Mouse (Mus musculus): ENCODE results near the gene Cyb5b.
"Not testable (repeated sequence)": the region's sequence is repeated elsewhere in the genome, so short reads cannot be mapped to it uniquely, and the experiment has no call there.

Gene Cyb5b

GRCm38 (mm10) chr8:107150404-107151157 lies at the start of gene Cyb5b:
Cyb5b (plus strand) TSS chr8:107150640.
- peak; percentile 87 for DNase-seq (ENCODE audit: extremely low read depth, low read depth)

- no peak for DNase-seq (ENCODE audit: extremely low read depth, low read depth)
Measured at GRCm38 (mm10) chr8:107104547-107104946, 45.9 kb upstream of the Cyb5b start.

- DNase-seq (ENCODE audit: extremely low read depth, low read depth), result not testable (repeated sequence)
Measured at GRCm38 (mm10) chr8:107108089-107108488, 42.4 kb upstream of the Cyb5b start.

GRCm38 (mm10) chr8:107108978-107109720 lies 41.3 kb upstream of the Cyb5b start:
- no peak for DNase-seq (ENCODE audit: extremely low read depth, low read depth)

GRCm38 (mm10) chr8:107109816-107110435 lies 40.5 kb upstream of the Cyb5b start:
- DNase-seq (ENCODE audit: extremely low read depth, low read depth), result no peak

GRCm38 (mm10) chr8:107110629-107111330 lies 39.7 kb upstream of the Cyb5b start:
- no peak for DNase-seq (ENCODE audit: extremely low read depth, low read depth)

- no peak for DNase-seq (ENCODE audit: extremely low read depth, low read depth)
Measured at GRCm38 (mm10) chr8:107111340-107112105, 38.9 kb upstream of the Cyb5b start.

- DNase-seq (ENCODE audit: extremely low read depth, low read depth), result no peak
Measured at GRCm38 (mm10) chr8:107113209-107113608, 37.2 kb upstream of the Cyb5b start.

GRCm38 (mm10) chr8:107114150-107115007 lies 36.1 kb upstream of the Cyb5b start:
- DNase-seq (ENCODE audit: extremely low read depth, low read depth), result peak; percentile 52

- no peak for DNase-seq (ENCODE audit: extremely low read depth, low read depth)
Measured at GRCm38 (mm10) chr8:107115008-107115320, 35.5 kb upstream of the Cyb5b start.

GRCm38 (mm10) chr8:107116023-107116422 lies 34.4 kb upstream of the Cyb5b start:
- peak; percentile 72 for DNase-seq (ENCODE audit: extremely low read depth, low read depth)

GRCm38 (mm10) chr8:107117019-107117418 lies 33.4 kb upstream of the Cyb5b start:
- no peak for DNase-seq (ENCODE audit: extremely low read depth, low read depth)

- no peak for DNase-seq (ENCODE audit: extremely low read depth, low read depth)
Measured at GRCm38 (mm10) chr8:107118803-107119233, 31.6 kb upstream of the Cyb5b start.

- DNase-seq (ENCODE audit: extremely low read depth, low read depth), result no peak
Measured at GRCm38 (mm10) chr8:107119412-107119811, 31.0 kb upstream of the Cyb5b start.

GRCm38 (mm10) chr8:107120806-107121205 lies 29.6 kb upstream of the Cyb5b start:
- DNase-seq (ENCODE audit: extremely low read depth, low read depth), result no peak

- DNase-seq (ENCODE audit: extremely low read depth, low read depth), result no peak
Measured at GRCm38 (mm10) chr8:107121681-107122291, 28.7 kb upstream of the Cyb5b start.

GRCm38 (mm10) chr8:107123063-107123614 lies 27.3 kb upstream of the Cyb5b start:
- DNase-seq (ENCODE audit: extremely low read depth, low read depth), result no peak

- DNase-seq (ENCODE audit: extremely low read depth, low read depth), result no peak
Measured at GRCm38 (mm10) chr8:107124343-107124742, 26.1 kb upstream of the Cyb5b start.

All from MEL-GATA-1-ER (cell line).